Mouse (Mus musculus) retina, adult 2 months (tissue): ENCODE measurements around the gene Txndc11.

ENCODE experiments used
- DNase-seq: peaks from one replicate; pipeline ENCODE4 v3.0.0-alpha.2; 2012; ENCODE audit warnings: low read depth, low spot score

Txndc11 gene

GRCm38 (mm10) chr16:11065431-11065830 is 69.0 kb downstream of the Txndc11 start:
- no peak for DNase-seq

- no peak for DNase-seq
Measured at GRCm38 (mm10) chr16:11064742-11065141, 69.7 kb downstream of the Txndc11 start.

GRCm38 (mm10) chr16:11064341-11064740 is 70.1 kb downstream of the Txndc11 start:
- DNase-seq: no peak

GRCm38 (mm10) chr16:11062794-11063721 is 71.4 kb downstream of the Txndc11 start:
- no peak for DNase-seq

GRCm38 (mm10) chr16:11060645-11061044 is 73.8 kb downstream of the Txndc11 start, which contains the start of gene Snn:
Gene Snn (plus strand): TSS chr16:11060945.
- no peak for DNase-seq

GRCm38 (mm10) chr16:11055916-11056315 is 78.5 kb downstream of the Txndc11 start:
- DNase-seq: no peak

GRCm38 (mm10) chr16:11054871-11055270 is 79.6 kb downstream of the Txndc11 start:
- DNase-seq: no peak

- no peak for DNase-seq
Measured at GRCm38 (mm10) chr16:11054409-11054808, 80.0 kb downstream of the Txndc11 start.

GRCm38 (mm10) chr16:11051134-11051533 is 83.3 kb downstream of the Txndc11 start:
- DNase-seq: no peak

GRCm38 (mm10) chr16:11050226-11050625 is 84.2 kb downstream of the Txndc11 start:
- no peak for DNase-seq

GRCm38 (mm10) chr16:11047130-11047529 is 87.3 kb downstream of the Txndc11 start:
- no peak for DNase-seq

- no peak for DNase-seq
Measured at GRCm38 (mm10) chr16:11046437-11046836, 88.0 kb downstream of the Txndc11 start.

GRCm38 (mm10) chr16:11043239-11043638 is 91.2 kb downstream of the Txndc11 start:
- no peak for DNase-seq

- no peak for DNase-seq
Measured at GRCm38 (mm10) chr16:11040603-11041002, 93.8 kb downstream of the Txndc11 start.

GRCm38 (mm10) chr16:11035790-11036431 is 98.5 kb downstream of the Txndc11 start:
- DNase-seq: peak; percentile 33

- no peak for DNase-seq
Measured at GRCm38 (mm10) chr16:11035273-11035672, 99.2 kb downstream of the Txndc11 start.

GRCm38 (mm10) chr16:11034193-11034803 is 100.2 kb downstream of the Txndc11 start:
- DNase-seq: peak; percentile 55

GRCm38 (mm10) chr16:11031320-11031719 is 103.1 kb downstream of the Txndc11 start:
- DNase-seq: no peak

- DNase-seq: no peak
Measured at GRCm38 (mm10) chr16:11030844-11031243, 103.6 kb downstream of the Txndc11 start.

GRCm38 (mm10) chr16:11028206-11028605 is 106.2 kb downstream of the Txndc11 start:
- no peak for DNase-seq
